Mouse (Mus musculus): Measurements from ENCODE around the gene Rtcb. TPM values are rescaled to one million over a fixed set of nuclear protein-coding genes. Genes with fewer than 3 reads are reported as not detected.

The Rtcb gene
- total RNA-seq (2021), result 10 to 100 TPM; 85.8 to 93.1 TPM
- long read RNA-seq, experiment 1, transcript Rtcb-201 (12 exons, 2,009 nt), result major isoform, 132 of 144 reads
- long read RNA-seq, experiment 1, partial matches to known transcripts, result 9 of 144 reads
- long read RNA-seq, experiment 1, other reads (novel, unspliced or antisense), result 3 of 144 reads
- long read RNA-seq, experiment 2, transcript Rtcb-201 (12 exons, 2,009 nt), result major isoform, 134 of 148 reads
- long read RNA-seq, experiment 2, partial matches to known transcripts, result 5 of 148 reads
- long read RNA-seq, experiment 2, other reads (novel, unspliced or antisense), result 9 of 148 reads

DNA sequence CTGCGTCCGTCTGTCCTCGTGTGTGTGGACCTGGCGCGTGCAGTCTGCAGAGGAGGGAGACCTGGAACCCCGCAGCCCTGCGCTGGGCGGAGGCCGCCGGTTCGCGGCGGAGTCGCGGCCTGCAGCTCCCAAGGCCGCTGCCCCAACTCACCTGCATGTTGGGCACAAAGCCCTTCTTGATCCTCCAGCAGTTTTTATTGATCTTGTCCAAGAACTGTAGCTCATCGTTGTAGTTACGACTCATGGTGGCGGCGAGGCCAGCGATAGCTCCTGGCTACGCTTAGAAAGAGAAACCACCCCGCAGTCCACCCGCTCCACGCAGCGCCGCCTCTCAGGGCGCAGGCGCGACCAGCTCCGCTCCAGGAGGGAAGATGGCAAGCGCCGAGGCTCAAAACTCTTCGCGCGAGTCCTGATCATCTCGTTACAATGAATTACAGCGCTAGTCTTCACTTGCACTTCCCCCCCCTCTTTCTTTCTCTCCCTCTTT, at the start of gene Rtcb:
Gene Rtcb, minus strand, starts transcription at position 360 of the 487 bp plus-strand sequence.
- peak; percentile 98 to 99 for DNase-seq (ENCODE audit: low spot score in 2 of 2)

DNA sequence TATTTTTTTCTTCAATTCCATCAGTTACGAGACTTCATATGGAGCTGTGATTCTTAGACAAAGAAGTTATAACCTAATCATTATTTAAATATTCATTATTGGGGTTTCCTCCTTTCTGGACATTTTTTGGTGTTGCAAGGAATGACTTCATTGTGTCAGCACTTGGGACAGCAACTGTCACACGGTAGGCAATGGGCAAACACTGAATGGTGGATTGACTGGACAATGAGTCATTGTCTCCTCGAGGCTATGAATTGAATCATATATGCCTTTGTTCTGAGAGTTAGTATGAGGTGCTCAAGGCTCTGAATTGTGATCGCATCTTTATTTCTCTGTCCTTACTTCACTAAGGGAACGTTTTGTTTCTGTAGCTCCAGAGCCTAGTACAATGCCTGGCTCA, 48.8 kb upstream of the Rtcb start:
- DNase-seq (ENCODE audit: low spot score in 2 of 2), result no peak

DNA sequence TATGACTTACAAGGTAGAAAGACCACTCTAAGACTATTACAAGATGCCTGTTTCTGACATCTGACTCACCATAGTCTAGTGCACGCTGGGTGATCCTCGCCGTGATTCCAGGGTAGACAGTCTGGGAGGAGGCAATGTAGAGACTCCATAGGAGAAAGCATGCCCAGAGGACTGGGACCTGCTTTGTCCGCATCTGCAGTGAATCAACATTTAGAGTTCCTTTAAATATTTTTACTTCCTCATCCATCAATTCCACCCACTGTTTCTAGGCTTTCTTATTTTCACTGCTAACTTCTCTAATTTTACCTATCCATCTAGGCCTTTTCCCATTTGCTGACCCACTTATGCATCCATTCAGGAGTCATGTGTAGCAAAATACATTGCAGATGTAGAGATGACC, 42.8 kb upstream of the Rtcb start:
- no peak for DNase-seq (ENCODE audit: low spot score in 2 of 2)

DNA sequence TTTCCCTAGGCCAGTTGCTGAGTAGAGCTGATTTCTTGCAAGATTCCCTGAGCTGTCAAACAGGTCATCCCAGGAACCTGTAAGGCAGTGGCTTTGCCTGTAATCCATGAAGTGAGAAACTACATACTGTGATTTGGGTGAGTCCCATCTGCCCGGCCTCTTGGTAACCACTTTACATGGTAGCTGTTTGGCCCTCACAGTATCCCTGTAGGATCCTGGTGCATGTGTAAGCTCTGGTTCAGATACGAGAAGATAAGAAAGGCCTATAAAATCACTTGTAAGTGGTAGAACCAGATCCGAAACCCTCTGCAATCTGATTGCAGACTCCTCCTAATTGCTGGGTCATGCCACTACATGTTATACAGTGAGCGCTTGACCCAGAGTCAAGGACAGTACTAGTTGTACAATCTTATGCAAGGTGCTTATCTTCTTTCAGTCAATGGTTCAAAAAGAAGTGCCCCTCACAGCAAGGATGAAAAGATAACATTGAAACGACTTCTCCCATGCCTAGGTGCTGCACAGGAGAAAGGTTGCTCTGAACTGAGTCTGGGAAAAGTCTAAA, 37.0 kb upstream of the Rtcb start:
- peak in 1 of 2 experiments; percentile 4 for DNase-seq (ENCODE audit: low spot score in 2 of 2)

DNA sequence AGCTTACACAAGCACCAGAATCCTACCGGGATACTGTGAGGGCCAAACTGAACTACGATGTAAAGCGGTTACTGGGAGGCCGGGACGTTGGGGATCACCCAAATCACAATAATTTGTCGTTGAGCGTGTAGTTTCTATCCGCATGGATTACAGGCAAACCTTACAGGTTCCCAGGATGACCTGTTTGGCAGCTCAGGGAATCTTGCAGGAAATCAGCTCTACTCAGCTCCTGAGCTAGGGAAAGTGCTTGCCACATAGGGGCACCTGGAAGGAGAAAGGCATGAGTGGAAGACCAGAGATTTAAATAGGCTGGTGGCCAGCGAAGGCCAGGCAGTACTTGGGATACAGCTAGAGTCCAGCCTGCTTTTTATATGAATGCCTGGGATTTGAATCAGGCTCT, 36.2 kb upstream of the Rtcb start:
- DNase-seq (ENCODE audit: low spot score in 2 of 2), result no peak

DNA sequence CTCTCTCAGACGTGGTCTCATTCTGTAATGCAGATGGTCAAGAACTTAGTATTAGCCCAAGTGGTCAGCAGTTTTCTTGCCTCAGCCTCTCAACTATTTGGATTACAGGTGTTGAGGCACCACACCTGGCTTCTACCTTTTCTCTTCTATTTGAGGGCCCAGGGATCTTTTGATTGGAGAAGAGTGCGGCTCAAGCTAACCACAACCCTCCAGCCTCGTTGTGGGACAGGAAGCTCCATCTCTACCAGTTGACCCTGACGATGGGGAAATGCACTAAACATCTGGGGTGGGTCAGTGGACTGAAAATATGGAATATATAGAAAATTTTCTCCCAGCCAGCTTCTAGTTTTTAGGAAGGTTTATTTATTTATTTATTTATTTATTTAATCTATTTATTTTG, 34.8 kb upstream of the Rtcb start:
- no peak for DNase-seq (ENCODE audit: low spot score in 2 of 2)

DNA sequence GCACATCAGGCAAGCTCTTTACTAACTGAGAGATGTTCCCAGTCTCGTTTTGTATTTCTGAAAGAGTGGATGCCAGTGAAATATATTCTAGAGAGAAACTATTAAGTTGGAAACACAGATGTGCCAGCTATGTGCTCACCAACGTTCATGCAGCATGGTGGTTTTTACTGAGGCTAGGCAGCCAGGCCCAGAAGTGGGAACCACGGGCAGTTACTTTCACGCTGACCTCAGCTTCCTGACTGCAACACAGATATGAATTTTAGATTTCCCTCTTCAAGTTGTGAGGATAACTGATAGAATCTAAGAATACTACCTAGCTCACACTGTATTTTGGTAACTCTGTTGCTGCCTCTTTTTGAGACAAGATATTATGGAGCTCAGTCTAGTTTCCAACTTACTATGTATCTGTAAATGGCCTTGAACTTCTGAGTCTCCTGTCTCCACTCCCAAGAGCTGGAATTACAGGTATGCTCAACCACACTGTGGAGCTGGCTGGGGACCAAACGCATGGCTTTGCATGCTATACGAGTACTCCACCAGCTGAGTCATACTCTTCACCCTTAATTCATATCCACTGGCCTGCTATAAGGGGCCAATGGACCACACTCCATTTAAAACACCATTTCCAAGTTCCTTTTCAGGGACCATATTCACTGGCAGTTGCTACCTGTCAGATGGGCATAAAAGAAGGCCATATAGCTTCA, 31.9 kb upstream of the Rtcb start:
- DNase-seq (ENCODE audit: low spot score in 2 of 2), result no peak

DNA sequence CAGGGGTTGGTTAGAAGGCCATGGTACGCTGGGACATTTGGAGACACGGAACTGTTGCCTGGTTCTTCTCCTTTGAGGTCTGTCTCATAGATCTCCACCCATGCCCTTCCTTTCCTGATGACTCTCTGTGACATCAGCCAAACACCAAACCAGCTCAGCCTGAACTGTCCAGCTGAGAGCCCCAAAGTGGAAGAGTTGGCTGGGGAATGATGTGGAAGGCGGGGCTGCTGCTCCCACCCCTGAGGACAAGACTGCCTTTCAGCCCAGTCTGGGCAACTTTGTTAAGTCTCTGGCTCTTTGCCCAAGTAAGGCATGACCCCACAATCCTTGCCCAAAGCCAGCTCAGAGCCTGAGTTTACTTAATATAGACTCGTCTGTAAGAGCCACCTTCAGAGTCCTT, 15.3 kb upstream of the Rtcb start:
- DNase-seq (ENCODE audit: low spot score in 2 of 2), result no peak

DNA sequence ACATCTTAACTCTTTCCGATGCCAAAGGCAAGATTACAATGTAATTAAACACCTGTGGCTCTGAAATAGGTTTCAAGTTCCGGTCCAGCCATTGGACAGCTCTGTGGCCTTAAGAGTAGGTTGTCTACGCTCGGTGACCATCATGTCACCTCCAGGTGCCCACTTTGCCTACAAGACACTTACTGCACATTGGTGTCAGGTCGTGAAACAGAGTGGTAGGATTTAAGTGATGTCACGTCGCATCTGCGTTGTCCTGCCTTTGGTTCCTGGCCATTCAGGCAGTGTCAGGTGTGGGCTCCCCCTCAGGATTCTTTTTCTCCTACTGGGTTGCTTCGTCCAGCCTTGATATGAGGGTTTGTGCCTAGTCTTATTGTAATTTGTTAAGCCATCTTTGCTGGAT, 14.2 kb upstream of the Rtcb start:
- no peak for DNase-seq (ENCODE audit: low spot score in 2 of 2)

DNA sequence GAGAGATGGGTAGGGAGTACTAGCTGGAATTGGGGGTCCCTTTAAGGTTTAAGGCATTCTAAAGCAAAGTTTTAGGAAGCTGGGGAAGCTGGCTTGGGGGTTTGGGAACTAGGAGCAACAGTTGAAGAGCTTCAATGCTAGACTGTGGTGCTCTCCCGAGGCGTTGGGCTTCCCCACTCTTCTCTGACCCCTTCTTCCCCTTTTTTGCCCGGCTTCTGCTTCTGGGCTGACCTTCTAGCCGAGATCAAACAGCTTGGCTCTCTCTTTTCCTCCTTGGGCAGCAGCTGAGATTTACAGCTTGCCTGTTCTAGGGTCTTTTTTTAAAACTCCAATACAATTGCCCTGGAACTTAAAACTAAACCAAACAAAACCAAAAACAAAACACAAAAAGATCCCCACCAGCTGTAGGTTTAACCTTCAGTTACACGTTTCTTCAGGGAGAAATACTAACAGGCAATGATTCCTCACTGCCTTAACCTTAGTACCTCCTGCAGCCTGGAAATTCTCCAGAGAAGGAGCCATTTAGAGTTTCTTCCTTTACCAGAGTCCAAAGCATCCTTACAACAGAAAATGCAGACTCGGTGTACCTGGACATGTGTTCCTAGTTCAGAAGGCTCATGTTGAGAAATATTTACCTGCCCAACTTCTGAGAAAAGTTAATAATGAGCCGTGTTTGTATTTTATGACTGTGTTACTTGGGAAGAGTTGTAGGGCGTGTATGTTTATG, 12.4 kb upstream of the Rtcb start:
- DNase-seq (ENCODE audit: low spot score in 2 of 2), result no peak

DNA sequence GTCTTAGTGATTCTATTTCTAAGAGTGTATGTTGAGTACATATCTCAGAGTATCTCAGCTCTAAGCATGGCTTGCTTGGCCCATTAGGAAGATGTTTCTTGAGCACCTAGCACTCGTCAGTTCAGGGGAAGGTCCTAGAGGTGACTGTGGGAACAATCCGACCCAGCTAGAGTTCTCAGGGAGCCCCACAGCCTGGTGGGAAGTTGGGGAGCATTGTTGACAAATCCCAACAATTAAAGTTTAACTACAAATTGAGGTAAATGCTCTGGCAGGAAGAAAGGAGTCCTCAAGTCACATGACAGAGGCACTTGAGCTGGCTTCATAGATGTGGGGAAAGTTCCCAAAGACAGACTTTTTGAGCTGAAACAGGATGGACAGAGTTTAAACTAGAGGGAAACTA, 11.1 kb upstream of the Rtcb start:
- no peak for DNase-seq (ENCODE audit: low spot score in 2 of 2)

DNA sequence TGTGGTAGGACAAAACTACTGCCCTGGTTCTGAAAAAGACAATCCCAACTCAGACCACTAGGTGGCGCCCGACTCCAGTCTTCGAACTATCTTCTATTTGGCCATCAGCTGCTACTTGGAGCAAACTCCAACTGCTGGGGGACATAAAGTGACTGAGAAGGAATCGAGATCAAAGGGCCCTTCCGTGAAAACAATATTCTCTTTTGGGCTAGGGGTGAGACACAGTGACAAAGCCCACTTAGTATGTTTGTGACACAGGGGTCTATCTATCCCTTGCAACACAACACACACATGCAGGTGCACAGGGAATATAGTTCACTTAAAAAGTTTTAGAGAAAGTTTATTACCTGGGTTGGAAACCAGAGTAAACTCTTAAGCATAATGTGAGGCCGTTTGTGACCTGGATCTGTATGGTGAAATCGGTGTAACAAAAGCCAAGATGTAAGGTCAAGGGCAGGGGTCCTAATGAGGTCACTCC, 10.6 kb upstream of the Rtcb start:
- peak; percentile 74 to 75 for DNase-seq (ENCODE audit: low spot score in 2 of 2)

DNA sequence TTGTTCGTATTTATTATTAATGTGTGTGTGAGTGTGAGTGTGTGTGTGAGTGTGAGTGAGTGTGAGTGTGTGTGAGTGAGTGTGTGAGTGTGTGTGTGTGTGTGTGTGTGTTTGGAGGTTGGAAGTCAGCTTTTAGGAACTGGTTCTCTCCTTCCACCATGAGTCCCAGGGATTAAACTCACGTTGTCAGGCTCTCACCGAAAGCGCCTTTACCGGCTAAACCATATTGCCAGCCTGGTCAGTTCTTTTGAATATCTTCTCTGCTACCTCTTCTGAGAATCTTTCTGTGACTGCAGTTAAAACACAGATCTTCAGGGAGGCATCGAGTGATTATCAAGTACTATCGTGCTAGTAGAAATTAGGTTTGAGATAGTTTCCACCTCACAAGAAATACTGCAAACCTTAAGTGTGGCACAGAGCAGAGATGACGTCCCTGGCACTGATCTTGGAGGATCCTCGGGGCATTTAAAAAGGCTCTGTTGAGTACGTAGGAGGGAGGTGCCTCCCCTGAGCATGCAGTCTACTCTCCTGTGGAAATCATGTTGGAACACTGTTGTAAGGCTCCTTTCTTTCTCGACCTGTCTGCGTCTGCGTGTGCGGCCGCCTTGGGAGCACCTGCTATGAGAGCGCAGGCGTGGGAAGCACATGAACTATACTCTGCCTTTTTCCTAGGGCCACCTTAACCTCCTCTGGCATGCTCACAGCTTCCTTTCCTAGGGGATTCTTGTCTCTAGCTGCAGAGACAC, 10.0 kb upstream of the Rtcb start:
- no peak for DNase-seq (ENCODE audit: low spot score in 2 of 2)

DNA sequence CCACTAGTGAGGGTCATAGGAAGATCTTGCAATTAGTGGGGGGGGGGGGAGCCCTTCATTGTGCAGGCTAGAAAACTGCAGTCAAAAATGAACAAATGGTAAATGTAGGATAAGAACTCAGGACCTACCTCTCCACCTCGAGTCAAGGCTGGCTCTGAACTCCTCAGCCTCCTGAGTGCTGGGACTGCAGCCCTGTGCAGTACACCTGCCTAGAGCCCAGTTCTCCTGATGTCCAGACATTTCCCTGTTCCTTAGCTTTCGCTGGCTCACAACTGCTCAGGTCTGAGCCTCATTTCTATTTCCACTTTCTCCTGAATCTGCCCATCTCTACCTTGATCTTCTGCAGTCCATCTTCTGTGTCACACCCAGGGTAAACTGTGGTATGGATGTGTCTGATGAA, 8.9 kb upstream of the Rtcb start:
- DNase-seq (ENCODE audit: low spot score in 2 of 2), result no peak

DNA sequence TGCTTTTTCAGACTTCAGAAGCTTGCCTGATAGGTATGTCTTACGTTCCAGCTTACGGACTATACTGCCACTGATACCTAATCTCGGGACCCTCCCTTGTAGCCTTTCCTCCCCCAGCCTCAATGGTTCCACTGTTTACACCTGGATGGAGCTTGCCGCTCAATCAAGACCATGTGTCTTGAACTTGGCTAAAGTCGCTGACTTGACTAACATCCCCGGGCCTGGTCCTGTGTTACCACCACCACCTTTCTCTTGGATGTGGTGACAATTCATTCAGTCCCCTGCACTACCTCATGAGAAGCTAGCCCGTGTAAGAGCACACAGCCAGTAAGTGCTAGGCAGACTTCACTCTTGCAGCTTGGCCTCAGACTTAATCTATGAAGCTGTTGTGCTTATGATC, 6.7 kb upstream of the Rtcb start:
- DNase-seq (ENCODE audit: low spot score in 2 of 2), result no peak

DNA sequence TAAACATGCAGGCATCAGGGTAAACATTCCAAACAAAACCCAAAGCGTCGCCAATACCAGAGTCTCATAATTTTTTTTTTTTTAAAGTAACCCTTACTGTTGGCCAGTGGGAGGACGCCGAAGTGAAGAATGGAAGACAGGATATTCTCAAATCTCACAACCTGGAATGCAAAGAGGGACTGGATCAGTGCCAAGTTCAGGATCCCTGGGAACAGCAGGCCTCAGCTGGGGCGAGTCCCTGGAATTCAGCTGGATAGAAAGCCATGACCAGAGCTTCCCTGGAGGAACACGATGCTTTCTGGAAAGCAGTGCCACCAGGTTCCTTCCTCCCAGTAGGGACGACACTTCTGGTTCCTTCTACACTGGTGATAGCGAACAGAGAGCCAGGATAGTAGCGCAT, 5.3 kb upstream of the Rtcb start:
- DNase-seq (ENCODE audit: low spot score in 2 of 2), result peak in 1 of 2 experiments; percentile 12

DNA sequence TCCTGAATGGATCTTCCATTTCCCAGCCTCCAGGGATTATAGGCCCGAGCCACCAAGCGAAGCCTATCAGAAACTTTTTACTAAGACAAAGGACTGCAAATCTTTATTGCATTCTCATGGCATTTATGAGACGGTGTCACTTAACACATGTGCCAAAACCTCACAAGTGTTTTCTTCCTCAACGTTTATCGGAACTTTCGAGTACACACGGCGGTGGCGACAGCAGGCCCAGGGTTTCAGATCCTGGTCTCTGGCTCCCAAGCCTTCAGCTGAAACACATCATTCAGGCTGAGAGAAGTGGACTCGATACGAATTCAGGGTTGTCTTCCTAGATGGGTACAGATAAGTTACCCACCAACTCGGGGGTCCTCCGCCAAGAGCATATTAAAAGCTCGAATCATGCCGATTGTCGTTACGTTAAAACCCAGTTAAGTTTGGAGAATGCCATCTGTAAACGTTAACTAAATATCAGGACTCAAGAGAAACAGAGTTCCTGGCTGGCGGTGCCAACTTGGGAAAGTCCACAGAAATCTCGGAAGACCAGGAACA, 678 bp downstream of the Rtcb start:
- DNase-seq (ENCODE audit: low spot score in 2 of 2), result no peak

DNA sequence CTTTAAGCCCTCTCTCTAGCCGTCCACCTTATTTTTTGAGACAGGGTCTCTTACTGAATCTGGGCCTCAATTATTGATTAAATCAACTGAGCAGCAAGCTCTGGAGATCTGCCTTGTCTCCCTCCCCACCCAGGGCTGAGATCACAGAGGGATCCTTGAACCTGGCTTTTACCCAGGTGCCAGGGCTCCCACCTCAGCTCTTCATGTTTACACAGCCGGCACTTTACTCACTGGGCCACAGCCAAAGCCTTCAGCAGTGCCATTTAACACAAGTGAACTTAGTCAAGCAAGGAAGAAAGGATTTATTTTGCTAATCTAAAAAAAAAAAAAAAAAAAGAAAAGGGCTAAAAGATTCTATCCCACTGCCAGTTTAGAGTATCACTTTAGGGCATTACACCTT, 3.2 kb downstream of the Rtcb start:
- DNase-seq (ENCODE audit: low spot score in 2 of 2), result no peak

DNA sequence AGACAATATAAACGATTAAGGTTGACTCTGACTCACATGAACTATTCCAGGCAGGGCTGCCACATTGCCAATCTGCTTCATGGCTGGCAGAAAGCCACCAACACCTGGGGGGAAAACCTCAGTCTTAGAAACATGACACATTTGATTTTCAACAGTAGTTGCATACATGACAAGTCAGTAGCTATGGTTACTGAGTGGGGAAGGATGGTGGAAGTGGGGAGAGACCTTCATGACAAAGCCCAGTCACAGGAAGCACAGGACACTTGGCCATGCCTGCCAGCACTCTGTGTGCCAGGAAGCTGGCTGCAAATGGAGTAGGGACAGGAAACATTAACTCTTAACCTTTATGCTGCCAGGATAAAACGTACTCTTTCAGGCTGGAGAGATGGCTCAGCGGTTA, 4.2 kb downstream of the Rtcb start:
- DNase-seq (ENCODE audit: low spot score in 2 of 2), result no peak

DNA sequence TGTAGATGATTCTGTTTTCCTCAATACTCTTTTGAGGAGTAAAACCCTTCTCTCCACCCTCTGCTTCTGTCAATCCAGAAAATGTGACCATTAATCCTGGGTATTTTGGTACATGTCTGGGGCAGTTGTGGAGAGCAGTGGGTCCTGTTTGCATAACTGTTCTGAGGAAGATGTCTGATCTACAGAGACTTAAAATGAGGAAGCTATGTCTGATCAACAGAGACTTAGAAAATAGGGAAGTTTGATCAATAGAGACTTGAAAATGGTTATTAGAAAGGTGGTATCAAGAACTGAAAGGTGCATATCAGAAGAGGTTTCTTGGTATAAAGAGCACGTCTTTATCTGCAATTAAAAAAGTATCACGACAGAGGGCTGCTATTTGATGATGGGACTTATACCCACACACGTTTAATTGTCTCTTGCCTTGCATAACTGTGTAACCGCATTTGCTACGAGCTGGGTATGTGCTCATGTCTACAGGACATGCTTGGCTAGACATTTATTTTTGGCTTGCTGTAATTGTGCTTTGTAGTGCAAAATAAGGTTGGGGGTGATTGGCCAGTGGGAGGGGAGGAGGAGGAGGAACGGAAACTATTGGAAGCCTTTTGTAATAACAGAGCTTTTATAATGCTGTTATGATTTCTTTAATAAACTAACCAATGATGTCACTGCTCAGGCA, 5.7 kb downstream of the Rtcb start:
- DNase-seq (ENCODE audit: low spot score in 2 of 2), result no peak

All from gastrocnemius, postnatal 4 days (tissue).